Mouse (Mus musculus) liver, embryonic 15.5 days (tissue): ENCODE results near the gene Htra3. TPM values are rescaled to one million over a fixed set of nuclear protein-coding genes. Genes with fewer than 3 reads are reported as not detected.

Experiments used
- ATAC-seq: fragments of 200-750 bp; cut with Nextera tagmentation; 2 replicates; pipeline ENCODE4 v1.8.0; 2017; ENCODE audit warnings: moderate number of reproducible peaks, mild to moderate bottlenecking, moderate library complexity; ENCODE audit not compliant: insufficient read depth
- H3K27ac ChIP-seq: fragments of 300-500 bp; sonication (generic); replicated peaks from 2 replicates; pipeline ENCODE4 v1.5.1; 2015; ENCODE audit warnings: mild to moderate bottlenecking, inconsistent platforms
- H3K27me3 ChIP-seq: fragments of 300-500 bp; sonication (generic); 2 replicates; pipeline ENCODE4 v1.6.1; 2015; ENCODE audit warnings: mild to moderate bottlenecking, inconsistent platforms
- H3K36me3 ChIP-seq: fragments of 300-500 bp; sonication (generic); replicated peaks from 2 replicates; pipeline ENCODE4 v1.6.1; 2015; ENCODE audit warnings: moderate library complexity, mild to moderate bottlenecking, inconsistent platforms
- H3K4me1 ChIP-seq: fragments of 300-500 bp; sonication (generic); replicated peaks from 2 replicates; pipeline ENCODE4 v1.6.1; 2015; ENCODE audit warnings: inconsistent platforms
- H3K4me2 ChIP-seq: fragments of 300-500 bp; sonication (generic); 2 replicates; pipeline ENCODE4 v1.6.1; 2015; ENCODE audit warnings: moderate library complexity, mild to moderate bottlenecking, inconsistent platforms
- H3K4me3 ChIP-seq: fragments of 300-500 bp; sonication (generic); replicated peaks from 2 replicates; pipeline ENCODE4 v1.5.1; 2015; ENCODE audit warnings: mild to moderate bottlenecking, inconsistent platforms
- H3K9ac ChIP-seq: fragments of 300-500 bp; sonication (generic); 2 replicates; pipeline ENCODE4 v1.6.1; 2015; ENCODE audit warnings: moderate library complexity, mild to moderate bottlenecking, inconsistent platforms
- H3K9me3 ChIP-seq: fragments of 300-500 bp; sonication (generic); replicated peaks from 2 replicates; pipeline ENCODE4 v1.6.1; 2016; ENCODE audit warnings: inconsistent platforms
- WGBS: fragments of 180-500 bp; shearing (Covaris S2); methylation state at CpG from one replicate; pipeline ENCODE4 v1.1.7; 2015; ENCODE audit warnings: mixed read lengths; ENCODE audit not compliant: insufficient replicate concordance; 5-methylcytosine and 5-hydroxymethylcytosine counted together
- polyA plus RNA-seq: library from polyadenylated mRNA; unstranded; fragments of >200 nt; fragmentation: Nextera tagmentation; extraction: Ambion mirVana; gene quantifications from 2 replicates; pipeline ENCODE4 v1.2.1, GENCODE M21; 2015

The Htra3 gene
- polyA plus RNA-seq, 1 experiment from 2014 or later: 1.9 TPM

DNA sequence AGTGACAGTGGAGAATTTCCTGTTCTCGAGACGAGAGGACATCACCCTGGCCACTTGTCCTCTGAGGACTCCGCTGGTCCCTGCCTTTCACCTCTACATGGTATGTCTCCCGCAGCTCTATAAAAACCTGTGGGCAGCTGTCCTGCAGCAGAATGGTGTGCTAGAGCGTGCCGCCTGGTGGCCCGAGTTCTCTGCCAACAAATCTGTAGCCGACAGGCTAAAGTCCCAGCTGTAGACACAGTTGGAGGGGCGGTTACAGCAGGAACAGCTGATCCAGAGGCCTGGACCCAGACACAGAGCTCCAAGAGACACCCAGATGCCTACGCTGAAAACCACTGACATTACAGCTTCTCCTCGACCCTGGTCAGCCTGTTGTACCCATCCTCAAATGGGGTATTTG lies 67.7 kb downstream of the Htra3 start:
- H3K4me1 ChIP-seq: no peaks in the 10 kb centered on the region
- WGBS: 66% methylated on average over 11 of the region's 11 CpGs
- H3K4me2 ChIP-seq: no peak overlapping the region
- H3K27ac ChIP-seq: no peak overlapping the region
- no peaks in the 10 kb centered on the region for H3K9me3 ChIP-seq
- H3K36me3 ChIP-seq: no peaks in the 10 kb centered on the region
- H3K9ac ChIP-seq: no peak overlapping the region
- no peak for ATAC-seq
- H3K27me3 ChIP-seq: no peaks in the 10 kb centered on the region
- no peak overlapping the region for H3K4me3 ChIP-seq

DNA sequence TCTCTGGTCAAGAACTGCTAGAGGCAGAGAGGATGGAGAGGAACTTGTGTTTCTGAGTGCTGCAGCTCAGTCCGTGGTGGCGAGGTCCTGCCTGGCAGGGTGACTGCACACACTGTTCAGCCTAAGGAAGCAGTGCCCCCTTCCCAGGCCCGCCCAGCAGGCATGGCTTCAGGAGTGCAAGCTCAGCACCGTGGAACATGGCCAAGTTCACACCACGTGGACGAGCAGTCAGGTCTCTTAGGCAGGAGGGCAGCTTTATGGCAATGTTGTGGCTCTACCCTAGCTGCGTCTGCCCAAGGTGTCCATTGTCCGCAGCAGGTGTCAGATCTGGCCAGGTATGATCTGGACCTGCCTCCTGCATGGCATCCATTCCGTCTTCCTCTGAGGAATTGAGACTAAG lies 68.4 kb downstream of the Htra3 start:
- Histone ChIP-seq H3K27me3 (no peaks in the 10 kb centered on the region), H3K9me3 (no peaks in the 10 kb centered on the region), H3K4me3 (no peak overlapping the region), H3K9ac (no peak overlapping the region), H3K4me2 (no peak overlapping the region), H3K36me3 (no peaks in the 10 kb centered on the region), H3K27ac (no peak overlapping the region), H3K4me1 (no peaks in the 10 kb centered on the region)
- ATAC-seq: no peak
- 66% methylated on average over 9 of the region's 9 CpGs for WGBS

DNA sequence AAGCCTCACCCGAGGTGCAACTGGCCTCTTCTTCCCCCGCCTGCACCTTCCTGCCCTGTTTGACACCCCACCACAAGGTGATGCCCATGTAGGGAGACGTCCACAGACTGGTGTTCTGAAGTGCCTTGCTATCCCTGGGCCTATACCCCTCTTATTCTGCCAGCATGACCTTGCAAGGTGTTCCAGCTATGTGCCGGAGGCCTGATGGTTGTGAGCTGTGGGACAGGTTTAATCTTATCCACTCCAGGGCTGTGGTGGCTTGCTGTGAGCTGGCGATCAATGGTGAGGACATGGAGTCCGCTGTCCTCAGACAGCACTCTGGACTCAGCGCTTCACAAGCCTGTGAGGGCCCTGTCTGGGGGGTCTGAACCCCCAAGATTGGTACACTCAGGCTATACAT lies 69.2 kb downstream of the Htra3 start:
- H3K4me3 ChIP-seq: no peak overlapping the region
- H3K36me3 ChIP-seq: no peaks in the 10 kb centered on the region
- no peaks in the 10 kb centered on the region for H3K9me3 ChIP-seq
- 66% methylated on average over 7 of the region's 7 CpGs for WGBS
- no peaks in the 10 kb centered on the region for H3K4me1 ChIP-seq
- no peak overlapping the region for H3K27ac ChIP-seq
- no peak overlapping the region for H3K9ac ChIP-seq
- no peak for ATAC-seq
- H3K27me3 ChIP-seq: no peaks in the 10 kb centered on the region
- no peak overlapping the region for H3K4me2 ChIP-seq

DNA sequence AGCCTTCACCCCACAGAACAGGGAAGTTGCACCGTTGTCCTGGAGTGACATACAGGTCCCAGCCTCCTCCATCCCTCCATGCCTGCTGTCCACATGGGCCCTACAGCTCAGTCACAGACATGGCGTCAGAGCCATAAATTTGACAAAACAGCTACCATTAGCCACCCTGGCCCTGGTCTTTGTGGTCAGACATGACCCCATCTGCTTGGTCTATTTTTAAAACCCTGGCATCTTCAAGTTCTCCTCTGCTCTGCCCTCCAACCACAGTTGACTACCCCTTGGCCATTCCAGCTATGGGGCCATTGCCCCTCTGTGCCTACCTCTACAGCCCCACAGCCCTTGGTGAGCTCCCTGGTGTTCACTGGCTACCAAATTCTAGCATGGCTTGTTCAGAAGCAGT lies 69.6 kb downstream of the Htra3 start:
- no peaks in the 10 kb centered on the region for H3K4me1 ChIP-seq
- ATAC-seq: no peak
- no peaks in the 10 kb centered on the region for H3K27me3 ChIP-seq
- H3K27ac ChIP-seq: no peak overlapping the region
- no peak overlapping the region for H3K9ac ChIP-seq
- H3K9me3 ChIP-seq: no peaks in the 10 kb centered on the region
- no peak overlapping the region for H3K4me2 ChIP-seq
- no peak overlapping the region for H3K4me3 ChIP-seq
- no peaks in the 10 kb centered on the region for H3K36me3 ChIP-seq
- WGBS: 46% methylated on average over 2 of the region's 2 CpGs

DNA sequence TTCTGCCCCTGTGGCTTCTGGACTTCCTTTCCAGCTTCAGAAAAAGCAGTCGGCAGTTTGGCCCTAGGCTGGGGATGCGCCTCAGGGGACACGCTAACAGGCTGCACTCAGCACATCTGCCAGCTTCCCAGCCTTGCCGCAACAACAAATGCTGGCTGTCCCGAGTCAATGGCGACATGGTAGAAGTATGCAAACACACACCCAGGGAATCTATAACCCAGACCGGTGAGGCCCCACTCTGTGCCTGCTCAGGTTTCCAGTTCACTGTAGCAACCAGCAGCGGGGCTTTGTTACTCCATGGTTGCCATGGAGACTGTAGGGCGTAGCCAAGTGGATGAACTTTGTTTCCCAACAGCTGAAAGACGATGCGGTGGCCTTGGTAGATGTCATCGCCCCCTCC lies 70.2 kb downstream of the Htra3 start:
- H3K36me3 ChIP-seq: no peaks in the 10 kb centered on the region
- H3K27ac ChIP-seq: no peak overlapping the region
- 54% methylated on average over 12 of the region's 12 CpGs for WGBS
- H3K4me3 ChIP-seq: no peak overlapping the region
- H3K9me3 ChIP-seq: no peaks in the 10 kb centered on the region
- no peak overlapping the region for H3K9ac ChIP-seq
- ATAC-seq: no peak
- no peaks in the 10 kb centered on the region for H3K4me1 ChIP-seq
- no peaks in the 10 kb centered on the region for H3K27me3 ChIP-seq
- no peak overlapping the region for H3K4me2 ChIP-seq

DNA sequence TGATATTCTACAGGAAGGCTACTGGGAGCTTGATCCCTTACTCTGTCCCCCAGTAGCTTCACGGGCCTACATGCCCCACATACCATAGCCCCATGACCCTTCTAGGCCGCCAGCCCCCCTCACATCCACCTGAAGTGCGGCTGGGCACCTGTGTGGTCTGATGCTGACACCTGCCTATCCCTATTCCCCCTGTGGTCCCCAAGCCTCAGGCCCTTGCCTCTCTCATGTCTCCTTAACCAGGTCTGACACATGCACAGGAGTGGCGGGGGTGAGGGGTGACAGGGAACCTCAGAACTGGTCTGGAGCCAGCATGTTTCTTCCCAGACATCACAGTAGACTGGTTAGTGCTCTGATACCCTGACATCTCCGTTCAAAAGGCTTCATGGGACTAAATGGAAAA lies 71.0 kb downstream of the Htra3 start:
- whole genome bisulfite sequencing: 62% methylated on average over 5 of the region's 5 CpGs
- ATAC-seq: no peak
- Histone ChIP-seq H3K4me1 (no peaks in the 10 kb centered on the region), H3K27ac (no peak overlapping the region), H3K4me2 (no peak overlapping the region), H3K4me3 (no peak overlapping the region), H3K27me3 (no peaks in the 10 kb centered on the region), H3K9ac (no peak overlapping the region), H3K9me3 (no peaks in the 10 kb centered on the region), H3K36me3 (no peaks in the 10 kb centered on the region)

DNA sequence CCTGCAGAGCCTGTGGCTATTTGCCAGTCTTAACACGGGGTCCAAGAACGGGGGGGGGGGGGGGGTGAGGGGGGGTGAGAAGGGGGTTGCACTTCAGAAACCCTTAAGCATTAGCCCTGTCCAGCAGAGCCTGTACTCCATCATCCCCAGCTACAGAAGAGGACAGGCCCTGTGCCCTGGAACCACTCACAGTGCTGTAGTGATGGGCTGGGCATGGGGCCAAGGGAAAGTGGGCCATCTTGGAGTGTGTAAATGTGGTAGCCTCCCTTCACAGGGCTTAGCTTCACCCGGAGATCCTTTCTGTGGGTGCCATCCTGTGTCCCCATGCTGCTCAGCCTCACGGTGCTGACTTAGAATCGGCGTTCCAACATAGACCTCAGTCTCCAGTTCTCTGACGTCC lies 71.8 kb downstream of the Htra3 start:
- H3K9ac ChIP-seq: no peak overlapping the region
- no peaks in the 10 kb centered on the region for H3K9me3 ChIP-seq
- no peak for ATAC-seq

DNA sequence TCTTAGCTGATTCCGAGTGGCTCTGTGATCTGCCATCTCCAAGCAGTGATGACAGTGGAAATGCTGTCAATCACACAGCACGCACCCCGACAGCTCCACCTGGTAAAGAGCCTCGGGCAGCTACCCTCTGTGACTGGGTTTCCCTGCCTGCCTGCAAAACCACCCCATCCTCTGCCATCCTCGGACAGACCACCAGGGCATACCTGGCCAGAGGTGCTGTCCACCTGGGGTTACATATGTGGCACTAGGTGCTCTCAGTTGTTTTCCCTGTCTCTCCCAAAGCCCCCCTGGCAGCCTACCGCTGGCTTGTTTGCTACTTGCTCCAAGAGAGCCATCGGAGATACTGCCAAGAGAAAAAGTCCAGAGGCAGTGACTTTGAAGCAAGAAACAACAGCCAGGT lies 72.8 kb downstream of the Htra3 start:
- no peak for ATAC-seq
- H3K9me3 ChIP-seq: no peaks in the 10 kb centered on the region
- WGBS: 64% methylated on average over 7 of the region's 7 CpGs
- no peaks in the 10 kb centered on the region for H3K4me1 ChIP-seq
- H3K4me2 ChIP-seq: no peak overlapping the region
- no peak overlapping the region for H3K9ac ChIP-seq
- no peaks in the 10 kb centered on the region for H3K36me3 ChIP-seq
- H3K27me3 ChIP-seq: no peaks in the 10 kb centered on the region
- H3K27ac ChIP-seq: no peak overlapping the region
- no peak overlapping the region for H3K4me3 ChIP-seq

More for the DNA sequence above, 71.8 kb downstream of the Htra3 start:
- no peaks in the 10 kb centered on the region for H3K4me1 ChIP-seq
- H3K36me3 ChIP-seq: no peaks in the 10 kb centered on the region
- no peak overlapping the region for H3K4me2 ChIP-seq
- WGBS: 61% methylated on average over 7 of the region's 7 CpGs
- no peaks in the 10 kb centered on the region for H3K27me3 ChIP-seq
- H3K4me3 ChIP-seq: no peak overlapping the region
- no peak overlapping the region for H3K27ac ChIP-seq

DNA sequence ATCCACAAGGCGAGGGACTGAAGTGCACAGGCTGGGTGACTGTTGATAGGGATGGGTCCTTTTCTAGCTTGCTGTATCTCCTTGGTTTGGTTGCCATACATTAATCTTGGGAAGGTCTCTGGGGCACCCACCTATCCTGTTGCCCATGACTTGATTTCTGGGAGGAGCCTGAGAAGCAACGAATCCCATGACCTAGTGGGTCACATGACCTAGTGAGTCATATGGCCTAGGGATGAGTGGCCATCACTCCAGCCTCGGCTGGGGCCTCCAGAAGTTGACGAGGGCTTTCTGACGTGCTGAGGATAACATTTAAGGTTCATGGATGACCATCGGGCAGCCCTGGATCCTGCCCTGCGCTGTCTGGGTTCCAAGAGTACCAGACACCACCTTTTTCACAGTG lies 74.2 kb downstream of the Htra3 start:
- no peak overlapping the region for H3K9ac ChIP-seq
- H3K27me3 ChIP-seq: no peaks in the 10 kb centered on the region
- no peak overlapping the region for H3K4me2 ChIP-seq
- ATAC-seq: no peak
- no peaks in the 10 kb centered on the region for H3K36me3 ChIP-seq
- H3K4me3 ChIP-seq: no peak overlapping the region
- H3K4me1 ChIP-seq: no peaks in the 10 kb centered on the region
- WGBS: 56% methylated on average over 7 of the region's 7 CpGs
- H3K9me3 ChIP-seq: no peaks in the 10 kb centered on the region
- H3K27ac ChIP-seq: no peak overlapping the region

Other genes with a start within 250 kb of the Htra3 start
- gene Cpz, start 154.1 kb downstream of the Htra3 start, polyA plus RNA-seq: 0.92 and 1.7 TPM in 2 replicates
- 2.6 and 2.7 TPM in 2 replicates for gene Trmt44, start 104.7 kb downstream of the Htra3 start, polyA plus RNA-seq
- gene Acox3, start 96.7 kb downstream of the Htra3 start, polyA plus RNA-seq: 3.1 and 3.6 TPM in 2 replicates
- 2.7 and 3.3 TPM in 2 replicates for gene Sh3tc1, start 60.2 kb upstream of the Htra3 start, polyA plus RNA-seq
- gene Ablim2, start 78.1 kb upstream of the Htra3 start, polyA plus RNA-seq: 0.36 and 0.52 TPM in 2 replicates
- 1.2 and 1.3 TPM in 2 replicates for gene Afap1, start 213.5 kb upstream of the Htra3 start, polyA plus RNA-seq